Mouse (Mus musculus): ENCODE data around the gene Lats2.
"Not testable (repeated sequence)": the region's sequence is repeated elsewhere in the genome, so short reads cannot be mapped to it uniquely, and the experiment has no call there.

Lats2 gene

GRCm38 (mm10) chr14:57694246-57694645 is 63.9 kb downstream of the Lats2 start:
- no peak for DNase-seq (ENCODE audit: low spot score in 2 of 2)

DNA sequence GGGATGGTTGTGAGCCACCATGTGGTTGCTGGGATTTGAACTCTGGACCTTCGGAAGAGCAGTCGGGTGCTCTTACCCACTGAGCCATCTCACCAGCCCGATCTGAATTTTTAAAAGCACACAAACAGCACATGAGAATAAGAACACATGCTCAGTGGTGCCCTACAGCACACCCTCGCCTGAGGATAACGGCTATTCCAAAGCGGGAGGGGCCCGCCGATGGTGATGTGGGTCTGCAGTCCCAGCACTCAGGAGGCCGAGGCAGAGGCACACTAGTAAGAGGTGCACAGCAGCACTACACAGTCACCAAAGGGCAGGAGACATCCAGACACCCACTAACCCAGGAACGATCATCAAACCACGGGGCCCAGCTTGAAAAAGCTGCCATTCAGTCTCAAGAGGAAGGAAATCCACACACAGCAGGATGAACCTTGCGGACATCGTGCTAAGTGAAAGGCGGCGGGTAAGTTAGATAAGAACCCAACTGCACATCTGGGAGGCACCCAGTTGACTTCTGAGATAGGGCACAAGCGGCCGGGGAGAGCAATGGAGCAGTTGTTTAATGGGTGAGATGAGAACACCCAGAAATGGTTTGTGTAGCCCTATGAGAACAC is 65.6 kb downstream of the Lats2 start:
- peak in 1 of 2 experiments; percentile 50 for DNase-seq (ENCODE audit: low spot score in 2 of 2)

GRCm38 (mm10) chr14:57691316-57691715 is 66.9 kb downstream of the Lats2 start:
- no peak for DNase-seq (ENCODE audit: low spot score in 2 of 2)

DNA sequence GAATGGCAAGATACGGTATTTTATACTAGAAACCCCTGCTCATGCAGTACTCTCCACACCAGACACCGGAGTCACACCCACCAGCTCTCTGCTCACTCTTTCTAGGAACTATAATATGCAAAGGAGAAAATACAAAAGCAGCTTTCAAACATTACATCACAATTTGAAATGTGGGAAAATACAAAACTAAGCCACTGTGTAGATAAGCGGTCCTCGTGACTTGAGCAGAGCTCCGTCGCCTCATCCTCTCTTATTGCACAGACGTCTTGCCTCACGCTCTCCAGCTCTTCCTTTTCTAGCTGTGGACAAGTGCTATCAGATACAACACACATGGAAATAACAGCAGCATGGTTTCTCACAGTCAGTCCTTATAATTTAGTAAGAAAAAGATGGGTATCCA is 67.5 kb downstream of the Lats2 start:
- no peak for DNase-seq (ENCODE audit: low spot score in 2 of 2)

- not testable (repeated sequence) for DNase-seq (ENCODE audit: low spot score in 2 of 2)
These were observed 70.1 kb downstream of the Lats2 start for GRCm38 (mm10) chr14:57688066-57688465.

DNA sequence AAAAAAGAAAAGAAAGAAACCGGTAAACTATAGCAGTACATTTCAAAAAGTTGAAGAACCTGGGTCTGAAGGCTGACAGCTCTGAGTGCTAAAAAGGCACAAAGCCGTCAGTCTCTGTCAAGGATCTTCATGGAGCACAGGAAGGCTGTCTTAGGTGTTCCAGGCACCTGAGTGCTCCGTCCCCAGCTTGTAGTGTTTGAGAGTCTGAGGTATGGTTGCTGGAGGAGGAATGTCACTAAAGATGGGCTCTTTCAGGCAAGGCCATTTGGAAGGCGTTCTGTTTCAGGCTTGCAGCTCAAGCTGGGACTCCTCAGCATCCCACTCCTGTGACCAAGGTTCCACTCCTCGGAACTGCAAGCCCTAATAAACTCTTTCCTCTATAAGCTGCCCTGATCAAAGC is 70.7 kb downstream of the Lats2 start:
- no peak for DNase-seq (ENCODE audit: low spot score in 2 of 2)

DNA sequence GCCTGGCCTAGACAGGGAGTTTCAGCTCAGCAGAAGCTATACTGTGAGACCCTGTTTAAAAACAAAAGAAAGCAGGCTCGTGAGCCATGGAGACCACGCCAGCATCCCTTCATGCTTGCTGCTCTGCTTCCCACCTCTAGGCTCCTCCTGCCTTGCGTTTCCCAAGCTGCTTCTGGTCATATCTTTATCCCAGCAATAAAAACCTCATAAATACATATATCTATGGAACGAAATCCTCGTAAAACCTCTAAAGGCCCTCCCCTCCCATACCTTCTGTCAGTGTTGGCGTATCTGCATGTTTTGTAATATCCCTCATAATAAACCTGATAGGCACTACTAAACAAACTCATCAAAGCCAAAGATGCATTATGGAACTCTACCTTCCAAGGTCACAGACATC is 71.5 kb downstream of the Lats2 start:
- no peak for DNase-seq (ENCODE audit: low spot score in 2 of 2)

- DNase-seq (ENCODE audit: low spot score in 2 of 2): peak; percentile 75 to 88
These were observed 73.6 kb downstream of the Lats2 start for GRCm38 (mm10) chr14:57684579-57684978.

DNA sequence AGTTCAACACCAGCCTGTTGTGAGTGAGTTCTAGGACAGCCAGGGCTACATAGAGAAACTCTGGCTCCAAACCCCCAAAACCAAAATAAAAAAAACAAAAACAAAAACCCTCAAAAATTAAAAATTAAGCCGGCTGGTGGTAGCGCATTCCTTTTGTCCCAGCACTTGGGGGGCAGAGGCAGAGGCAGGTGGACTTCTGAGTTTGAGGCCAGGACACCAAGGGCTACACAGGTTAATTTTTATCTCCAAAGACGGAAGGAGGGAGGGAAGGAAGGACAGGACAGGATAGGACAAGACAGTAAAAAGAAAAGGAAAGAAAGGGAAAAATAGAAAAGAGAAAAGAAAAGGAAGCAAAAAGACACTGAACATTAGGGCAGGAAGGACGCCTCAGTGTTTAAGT is 75.4 kb downstream of the Lats2 start:
- no peak for DNase-seq (ENCODE audit: low spot score in 2 of 2)

GRCm38 (mm10) chr14:57679958-57680535 is 78.1 kb downstream of the Lats2 start:
- peak; percentile 78 to 92 for DNase-seq (ENCODE audit: low spot score in 2 of 2)

DNA sequence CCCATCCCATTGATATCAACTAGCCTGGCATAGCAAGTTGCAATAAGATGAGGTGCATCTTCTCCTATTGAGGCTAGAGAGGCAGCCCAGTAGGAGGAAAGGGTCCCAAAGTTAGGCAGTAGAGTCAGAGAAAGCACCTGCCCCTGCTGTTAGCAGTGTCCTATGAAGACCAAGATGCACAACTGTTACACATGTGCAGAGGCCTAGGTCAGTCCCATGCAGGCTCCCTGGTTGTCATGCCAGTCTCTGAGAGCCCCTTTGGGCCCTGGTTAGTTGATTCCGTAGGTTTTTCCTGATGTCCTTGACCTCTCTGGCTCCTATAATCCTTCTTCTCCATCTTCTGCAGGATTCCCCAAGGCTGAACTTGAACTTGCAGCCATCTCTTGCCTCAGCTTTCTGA is 78.7 kb downstream of the Lats2 start:
- no peak for DNase-seq (ENCODE audit: low spot score in 2 of 2)

DNA sequence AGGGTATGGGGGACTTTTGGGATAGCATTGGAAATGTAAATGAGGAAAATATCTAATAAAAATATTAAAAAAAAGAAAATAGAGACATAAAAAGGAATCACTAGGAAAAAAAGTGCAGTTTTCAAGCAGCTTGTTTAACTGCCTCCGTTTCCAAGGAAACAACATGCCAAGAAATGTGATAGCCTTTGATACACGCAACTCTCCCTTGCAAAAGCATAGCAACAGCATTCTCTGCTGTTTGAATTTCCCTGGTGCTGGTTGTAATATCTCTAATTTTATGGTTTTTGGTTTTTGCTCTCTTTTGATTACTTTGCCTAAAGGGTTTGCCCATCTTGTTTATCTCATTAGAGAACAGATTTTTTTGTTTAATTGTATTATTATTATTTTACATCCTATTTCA is 82.7 kb downstream of the Lats2 start:
- DNase-seq (ENCODE audit: low spot score in 2 of 2): no peak

DNA sequence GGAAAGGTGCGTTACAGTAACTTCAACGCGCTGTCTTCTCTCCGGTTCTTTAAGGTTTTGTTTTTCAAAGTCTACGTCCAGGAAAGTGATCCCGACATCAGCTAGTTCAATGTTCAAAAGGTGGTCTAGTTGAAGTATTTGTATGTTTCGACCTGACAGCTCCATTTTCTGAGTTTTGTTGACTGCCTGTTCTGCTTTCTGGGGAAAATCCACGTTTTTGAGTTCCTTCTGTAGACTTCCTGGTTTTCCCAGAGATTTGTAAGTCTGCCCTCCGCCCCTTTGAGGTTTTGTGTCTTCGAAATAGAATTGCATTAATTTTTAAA is 92.6 kb downstream of the Lats2 start:
- DNase-seq (ENCODE audit: low spot score in 2 of 2): no peak

- peak; percentile 83 to 94 for DNase-seq (ENCODE audit: low spot score in 2 of 2)
These were observed 93.2 kb downstream of the Lats2 start, which contains the start of gene Xpo4 for GRCm38 (mm10) chr14:57664822-57665627. TSS of gene Xpo4 (minus strand) at chr14:57665430.

DNA sequence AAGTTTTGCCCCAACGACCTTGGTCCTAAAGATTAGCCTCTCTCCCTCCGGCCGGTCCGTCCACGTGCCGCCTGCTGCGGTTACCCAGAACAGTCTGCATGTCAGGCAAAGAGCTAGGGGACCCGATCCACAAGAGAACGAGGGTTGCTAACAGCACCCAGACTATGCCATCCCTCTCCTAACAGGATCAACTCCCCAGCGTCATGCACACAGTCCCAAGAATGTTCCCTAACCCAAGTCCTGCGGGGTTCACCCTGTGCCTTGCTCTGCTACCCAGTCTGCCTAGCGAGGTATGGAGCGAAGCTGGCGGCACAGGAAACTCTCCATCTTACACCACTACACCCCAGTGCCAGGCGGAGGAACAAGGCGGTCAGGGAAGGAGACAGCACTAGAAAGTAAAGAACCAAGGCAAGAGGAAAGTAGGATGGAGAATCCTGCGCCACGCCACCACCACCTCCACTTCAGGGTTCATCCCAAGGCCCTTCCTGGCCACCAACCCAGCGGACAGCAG is 93.8 kb downstream of the Lats2 start:
- DNase-seq (ENCODE audit: low spot score in 2 of 2): peak; percentile 40 to 75

GRCm38 (mm10) chr14:57663630-57664029 is 94.6 kb downstream of the Lats2 start:
- no peak for DNase-seq (ENCODE audit: low spot score in 2 of 2)

DNA sequence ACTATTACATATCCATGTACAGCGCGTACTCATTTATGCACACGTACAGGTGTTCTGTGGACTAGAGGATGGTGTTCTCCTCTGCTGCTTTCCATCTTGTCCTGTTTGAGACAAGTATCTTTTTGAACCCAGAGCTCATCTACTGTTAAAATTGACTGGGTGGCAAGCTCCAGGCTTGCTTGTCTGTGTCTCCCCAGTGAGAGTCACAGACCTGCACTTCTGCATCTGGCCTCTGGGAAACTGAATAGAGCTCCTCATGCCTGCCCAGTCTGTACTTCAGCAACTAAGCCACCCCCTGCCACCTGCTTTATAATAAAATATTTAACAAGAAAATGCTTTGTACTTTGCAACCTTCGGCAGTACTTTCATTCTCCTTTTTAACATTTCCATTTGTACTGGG is 99.9 kb downstream of the Lats2 start:
- no peak for DNase-seq (ENCODE audit: low spot score in 2 of 2)

DNA sequence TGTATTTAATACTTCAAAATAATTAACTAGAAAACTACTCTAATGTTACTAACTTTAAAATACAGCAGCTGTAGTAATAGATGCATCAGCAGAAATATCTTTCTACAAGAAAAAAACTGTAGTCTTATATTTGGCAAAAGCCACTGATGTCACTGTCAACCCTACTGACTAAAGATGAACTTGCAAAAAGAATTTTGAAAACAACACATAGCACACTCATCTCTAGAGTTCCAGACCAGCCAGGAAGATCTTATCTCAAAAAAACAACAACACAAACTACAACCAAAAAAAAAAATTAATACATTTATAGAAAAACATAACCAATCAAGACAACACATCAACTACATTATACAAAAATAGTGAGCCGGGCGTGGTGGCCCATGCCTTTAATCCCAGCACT is 100.7 kb downstream of the Lats2 start:
- no peak for DNase-seq (ENCODE audit: low spot score in 2 of 2)

DNA sequence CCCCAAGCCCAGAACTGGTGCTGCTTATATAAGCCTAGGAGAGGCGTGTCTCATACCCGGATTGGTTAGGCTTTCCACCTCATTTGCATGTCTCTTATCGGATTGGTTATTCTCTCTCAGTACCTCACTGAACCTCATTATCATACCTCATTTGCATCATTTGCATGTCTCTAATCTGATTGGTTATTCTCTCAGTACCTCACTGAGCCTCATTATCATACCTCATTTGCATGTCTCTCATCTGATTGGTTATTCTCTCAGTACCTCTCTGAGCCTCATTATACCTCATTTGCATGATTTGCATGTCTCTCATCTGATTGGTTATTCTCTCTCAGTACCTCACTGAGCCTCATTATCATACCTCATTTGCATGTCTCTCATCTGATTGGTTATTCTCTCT is 101.7 kb downstream of the Lats2 start:
- not testable (repeated sequence) for DNase-seq (ENCODE audit: low spot score in 2 of 2)

- DNase-seq (ENCODE audit: low spot score in 2 of 2): no peak
These were observed 108.7 kb downstream of the Lats2 start for GRCm38 (mm10) chr14:57649501-57649900.

- DNase-seq (ENCODE audit: low spot score in 2 of 2): no peak
These were observed 112.0 kb downstream of the Lats2 start for GRCm38 (mm10) chr14:57646155-57646554.

Measured in spleen, postnatal 4 days (tissue).